Mouse (Mus musculus) CH12F3 (cell line): ENCODE measurements around the gene Gm8122.
"Not testable (repeated sequence)": the region's sequence is repeated elsewhere in the genome, so short reads cannot be mapped to it uniquely, and the experiment has no call there.

Experiments used
- in situ Hi-C: fragments of 300-500 bp; cut with MboI; formaldehyde crosslinking; loops from 2 replicates; pipeline ENCODE4 v1.14.3; 2020; ENCODE audit warnings: low sequenced_read_pairs

The Gm8122 gene

GRCm38 (mm10) chr14:43235204-43235603 is at the start of gene Gm8122:
Gene Gm8122 (minus strand): TSS chr14:43235304.
- in situ Hi-C loops, result not testable (repeated sequence)

GRCm38 (mm10) chr14:43278681-43279080 is 43.6 kb upstream of the Gm8122 start:
- in situ Hi-C loops, result not testable (repeated sequence)

GRCm38 (mm10) chr14:43278146-43278545 is 43.0 kb upstream of the Gm8122 start:
- in situ Hi-C loops, result not testable (repeated sequence)

DNA sequence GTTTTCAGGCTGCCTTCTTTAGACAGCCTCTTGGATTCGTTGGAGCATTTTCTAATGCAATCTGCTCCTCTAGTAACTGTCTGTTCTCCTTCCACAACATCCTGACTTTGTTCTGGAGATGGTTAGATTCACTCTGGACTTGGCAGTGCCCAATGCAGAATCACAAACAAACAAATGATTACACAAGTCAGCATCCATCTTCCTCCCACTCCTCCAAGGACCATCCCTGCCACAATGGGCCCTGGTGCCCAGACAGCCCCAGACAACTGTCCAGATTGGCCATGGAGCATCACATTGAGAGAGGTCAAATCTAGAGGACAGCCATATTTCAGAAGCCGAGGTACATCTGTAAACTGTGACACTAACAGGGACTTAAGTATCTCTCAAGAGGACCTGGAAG is 42.4 kb upstream of the Gm8122 start:
- in situ Hi-C loops, result not testable (repeated sequence)

GRCm38 (mm10) chr14:43275752-43276151 is 40.6 kb upstream of the Gm8122 start:
- in situ Hi-C loops, result not testable (repeated sequence)

DNA sequence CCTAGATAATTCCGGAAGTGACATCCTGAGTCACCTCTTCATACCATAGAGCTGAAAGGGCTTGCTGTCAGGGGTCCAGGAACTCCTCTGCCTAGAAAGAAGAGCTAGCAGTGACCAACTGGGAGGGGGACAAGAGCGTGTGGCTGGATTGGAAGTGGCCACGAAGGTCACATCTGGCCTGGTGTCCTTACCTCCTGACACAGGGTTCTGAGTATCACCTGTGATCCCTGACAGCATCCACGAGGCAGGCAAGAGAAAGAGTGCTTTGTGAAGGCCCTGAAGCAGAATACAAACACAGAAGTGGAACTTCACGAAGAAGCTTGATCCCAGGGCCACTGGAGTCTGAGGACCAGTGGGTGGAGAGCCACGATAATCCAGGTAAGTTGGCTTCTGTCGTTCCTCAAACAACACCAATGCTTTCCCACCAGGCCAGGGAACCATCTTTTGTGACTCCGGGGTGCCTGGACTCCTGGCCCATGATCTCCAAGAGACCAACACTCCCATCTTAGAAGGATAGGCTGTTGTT is 39.9 kb upstream of the Gm8122 start, which contains the start of gene Gm9732:
TSS of gene Gm9732 (plus strand) at position 51 of the 526 bp plus-strand sequence.
- in situ Hi-C loops, result not testable (repeated sequence)

DNA sequence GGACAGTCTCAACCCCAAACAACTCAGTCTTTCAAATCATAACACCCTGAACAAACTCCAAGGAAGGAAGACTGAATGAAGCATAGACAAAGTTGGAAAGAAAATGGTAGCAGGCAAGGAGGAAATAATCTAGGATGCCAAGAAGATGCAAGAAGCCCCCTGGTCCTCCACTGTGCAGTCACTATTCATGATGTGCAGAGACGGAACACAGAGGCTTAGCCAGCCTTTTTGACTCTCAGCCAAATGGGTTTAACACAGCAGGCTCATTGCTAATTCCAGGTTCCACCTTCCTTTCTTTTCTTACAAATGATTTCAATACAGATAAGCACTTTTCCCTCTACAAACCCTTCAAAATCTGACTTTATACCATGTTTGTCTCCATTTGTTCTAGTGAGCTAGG is 38.1 kb upstream of the Gm8122 start:
- in situ Hi-C loops, result not testable (repeated sequence)

- in situ Hi-C loops, result not testable (repeated sequence)
Measured at GRCm38 (mm10) chr14:43269211-43269610, 34.1 kb upstream of the Gm8122 start.

DNA sequence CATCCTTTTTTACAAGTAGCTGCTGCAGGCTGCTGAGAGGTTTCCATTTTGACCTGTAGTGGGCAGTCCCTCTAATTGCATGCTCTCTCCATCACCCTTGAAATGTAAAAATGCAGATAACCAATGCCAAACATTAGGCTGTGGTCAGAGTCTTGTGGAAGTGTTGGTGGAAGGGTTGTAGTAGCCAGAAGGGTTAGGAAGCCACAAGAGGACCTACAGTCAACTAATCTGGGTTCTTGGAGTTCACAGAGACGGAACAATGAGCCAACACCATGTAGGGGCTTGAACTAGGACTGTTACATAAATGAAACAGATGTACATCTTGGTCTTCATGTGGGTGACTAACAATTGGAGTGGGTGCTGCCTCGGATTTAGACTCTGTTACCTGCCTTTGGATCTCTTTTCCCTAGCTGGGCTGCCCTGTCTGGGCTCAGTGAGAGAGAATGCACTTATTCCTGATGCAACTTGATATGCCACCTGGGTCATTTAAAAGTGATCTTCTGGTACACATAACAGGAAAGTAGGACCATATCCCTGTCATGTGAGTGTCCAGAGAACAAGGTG is 33.5 kb upstream of the Gm8122 start:
- in situ Hi-C loops, result not testable (repeated sequence)

DNA sequence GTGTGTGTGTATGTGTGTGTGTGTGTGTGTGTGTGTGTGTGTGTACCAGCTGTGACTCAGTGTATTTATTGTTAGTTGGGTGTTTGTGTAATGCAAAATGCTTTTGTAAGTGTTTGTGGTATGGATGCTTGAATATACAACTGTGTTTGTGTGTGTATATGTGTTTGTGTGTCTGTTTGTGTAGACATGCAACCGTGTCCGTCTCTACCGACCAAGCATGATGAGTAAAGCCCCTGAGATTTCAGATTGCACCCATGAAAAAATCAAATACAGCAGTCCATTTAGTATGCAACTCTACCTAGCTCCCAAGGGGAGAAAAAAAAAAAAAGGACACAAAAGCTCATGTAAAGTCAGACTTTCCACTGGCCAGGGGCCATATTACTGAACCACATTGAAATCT is 28.3 kb upstream of the Gm8122 start:
- in situ Hi-C loops, result not testable (repeated sequence)

- in situ Hi-C loops, result not testable (repeated sequence)
Measured at GRCm38 (mm10) chr14:43258349-43258748, 23.2 kb upstream of the Gm8122 start, which contains the start of gene Gm8126. Gene Gm8126 (plus strand): TSS chr14:43258649.

GRCm38 (mm10) chr14:43256511-43256910 is 21.4 kb upstream of the Gm8122 start:
- in situ Hi-C loops, result not testable (repeated sequence)

GRCm38 (mm10) chr14:43250549-43251253 is 15.6 kb upstream of the Gm8122 start:
- in situ Hi-C loops, result not testable (repeated sequence)

DNA sequence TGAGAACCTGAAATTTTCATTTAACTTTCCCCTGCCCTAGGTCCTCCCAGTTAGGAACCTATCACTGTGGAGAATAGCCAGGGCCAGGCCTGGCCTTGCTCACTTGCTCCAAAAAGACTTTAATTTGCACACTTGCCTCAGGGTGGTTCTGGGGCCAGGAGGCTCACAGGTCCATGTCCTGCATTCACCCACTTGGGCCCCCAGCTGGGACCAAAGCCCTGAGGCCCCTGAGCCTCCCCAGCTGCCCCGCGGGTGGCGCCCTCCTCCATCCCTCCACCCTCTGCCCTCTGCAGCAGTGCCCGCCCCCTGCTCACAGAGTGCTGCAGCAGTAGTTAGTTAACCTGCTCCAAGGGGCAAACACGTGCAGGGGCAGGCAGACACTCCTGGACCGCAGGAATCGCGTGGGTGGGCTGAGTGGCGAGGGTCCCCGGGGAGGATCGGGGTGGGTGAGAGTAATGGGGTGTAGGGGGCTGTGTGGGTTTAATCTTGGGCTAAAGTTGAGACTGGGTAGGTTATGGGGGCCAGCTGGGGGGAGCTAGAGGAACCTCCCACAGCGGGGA is 14.6 kb upstream of the Gm8122 start:
- in situ Hi-C loops, result not testable (repeated sequence)

DNA sequence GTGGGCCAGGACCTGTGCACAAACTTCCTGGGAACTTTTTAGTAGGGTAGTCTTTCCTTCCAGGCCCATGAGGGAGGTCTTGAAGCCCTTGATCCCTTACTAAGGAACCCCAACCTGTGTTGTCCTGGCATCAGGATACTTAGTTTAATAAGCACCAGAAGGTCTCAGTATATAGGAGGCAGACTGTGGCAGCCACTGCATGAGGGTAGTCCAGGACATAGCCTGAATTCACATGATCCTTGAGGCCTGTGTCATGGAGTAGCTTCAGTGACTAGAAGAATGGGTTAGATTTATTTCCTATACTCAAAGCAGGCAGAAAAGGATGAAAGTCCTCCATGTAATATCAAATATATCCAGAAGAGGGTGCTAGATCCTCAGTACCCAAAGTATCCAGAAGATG is 2.7 kb upstream of the Gm8122 start:
- in situ Hi-C loops, result not testable (repeated sequence)
